Mouse (Mus musculus) testis, adult 2 months (tissue): ENCODE measurements around the gene Atf6.

Experiments
- CTCF ChIP-seq: fragments of 200-500 bp; IDR thresholded peaks from 2 replicates; pipeline ENCODE4 v1.5.1; 2012; ENCODE audit warnings: low read depth, mild to moderate bottlenecking, inconsistent platforms, low read length, moderate library complexity; ENCODE audit not compliant: control insufficient read depth, insufficient read depth, insufficient replicate concordance
- POLR2A ChIP-seq: fragments of 200-500 bp; IDR thresholded peaks from 2 replicates; pipeline ENCODE4 v1.6.1; 2012; ENCODE audit warnings: low read depth, mild to moderate bottlenecking, inconsistent platforms, low read length, moderate library complexity; ENCODE audit not compliant: control insufficient read depth

- TF ChIP-seq POLR2A: peak; percentile 18; the same call in 1 of the 2 replicates
- TF ChIP-seq CTCF: peak; percentile 82; the same call in 1 of the 2 replicates
Measured at GRCm38 (mm10) chr1:170884978-170885561, 17.5 kb upstream of the Atf6 start, which contains the start of the genes Gm26620 and Dusp12.
